ENCODE assay signal across 8 mouse cellular contexts in genomic region chr5:113907786-113908567, GRCm38 (mm10). TPM values are rescaled to one million over a fixed set of nuclear protein-coding genes. Genes with fewer than 3 reads are reported as not detected.
DNase-seq lines count a peak whose midpoint lies in the region; ATAC-seq and TF ChIP-seq lines count a peak whose summit lies in the region.

No protein-coding gene starts in this region.

- peak; percentile 58 for ATAC-seq in embryonic facial prominence, embryonic 15.5 days (ENCODE audit: insufficient number of reproducible peaks, low FRiP score, low TSS enrichment, low read depth)
- ATAC-seq in heart, embryonic 12.5 days (ENCODE audit: insufficient number of reproducible peaks, low FRiP score) = peak; percentile 79
- peak; percentile 73 for ATAC-seq in kidney, embryonic 15.5 days (replicated peaks; ENCODE audit: low FRiP score)
- ATAC-seq in liver, postnatal 0 days = peak; percentile 69
- ATAC-seq in neural tube, embryonic 11.5 days (ENCODE audit: insufficient read depth, low FRiP score, low TSS enrichment) = peak; percentile 58

- peak; percentile 80 for DNase-seq in CD4-positive, CD25-positive, alpha-beta regulatory T cell, adult 2 months (ENCODE audit: low read depth, low spot score)
- DNase-seq in adrenal gland, postnatal 36 days = peak; percentile 68 to 79
- DNase-seq in liver, postnatal 0 days = peak; percentile 83
- DNase-seq in neural tube, embryonic 11.5 days (ENCODE audit: low spot score) = peak; percentile 78
- peak; percentile 68 for DNase-seq in thymus, adult 2 months

- no peak for TF ChIP-seq POLR2A in thymus, adult 2 months (IDR thresholded peaks at IDR 0.05; ENCODE audit: control insufficient read depth, extremely low read depth, insufficient read depth, low read length, poor library complexity)

- TF ChIP-seq CTCF in liver, postnatal 0 days (IDR thresholded peaks at IDR 0.05; ENCODE audit: low read depth) = no peak
- no peak for TF ChIP-seq CTCF in thymus, adult 2 months (IDR thresholded peaks at IDR 0.05; ENCODE audit: borderline replicate concordance, control insufficient read depth, extremely low read depth, insufficient read depth, low read length, poor library complexity)

- H3K4me3 ChIP-seq in embryonic facial prominence, embryonic 15.5 days (replicated peaks) = peak overlapping the region; percentile 97
- peak overlapping the region; percentile 93 for H3K4me3 ChIP-seq in heart, embryonic 12.5 days
- H3K4me3 ChIP-seq in kidney, embryonic 15.5 days (replicated peaks) = peak overlapping the region; percentile 96
- H3K4me3 ChIP-seq in liver, postnatal 0 days (ENCODE audit: low read depth, low read length) = peak overlapping the region; percentile 82
- peak overlapping the region; percentile 95 for H3K4me3 ChIP-seq in neural tube, embryonic 11.5 days (ENCODE audit: low read depth, low read length)
- peak overlapping the region; percentile 63 for H3K4me3 ChIP-seq in thymus, adult 2 months (ENCODE audit: control insufficient read depth, insufficient read depth, low read length)

- H3K4me1 ChIP-seq in embryonic facial prominence, embryonic 15.5 days = peaks cover 35% of the 10 kb centered on the region
- H3K4me1 ChIP-seq in heart, embryonic 12.5 days (replicated peaks) = peaks cover 59% of the 10 kb centered on the region
- H3K4me1 ChIP-seq in kidney, embryonic 15.5 days = peaks cover 58% of the 10 kb centered on the region
- H3K4me1 ChIP-seq in liver, postnatal 0 days (ENCODE audit: insufficient read depth) = peaks cover 52% of the 10 kb centered on the region
- peaks cover 29% of the 10 kb centered on the region for H3K4me1 ChIP-seq in neural tube, embryonic 11.5 days (ENCODE audit: control insufficient read depth, insufficient read depth, low read length)
- peaks cover 20% of the 10 kb centered on the region for H3K4me1 ChIP-seq in thymus, adult 2 months (replicated peaks; ENCODE audit: control insufficient read depth, insufficient read depth, low read length)

- no peaks in the 10 kb centered on the region for H3K36me3 ChIP-seq in embryonic facial prominence, embryonic 15.5 days
- no peaks in the 10 kb centered on the region for H3K36me3 ChIP-seq in heart, embryonic 12.5 days
- no peaks in the 10 kb centered on the region for H3K36me3 ChIP-seq in kidney, embryonic 15.5 days
- H3K36me3 ChIP-seq in liver, postnatal 0 days (replicated peaks; ENCODE audit: insufficient read depth, low read length) = no peaks in the 10 kb centered on the region
- H3K36me3 ChIP-seq in neural tube, embryonic 11.5 days (ENCODE audit: control insufficient read depth, insufficient read depth, low read length) = no peaks in the 10 kb centered on the region
- H3K36me3 ChIP-seq in thymus, adult 2 months (ENCODE audit: control insufficient read depth, insufficient read depth, low read length) = no peaks in the 10 kb centered on the region

- no peak for TF ChIP-seq EP300 in liver, postnatal 0 days (IDR thresholded peaks at IDR 0.05; ENCODE audit: low read depth)

- no peaks in the 10 kb centered on the region for H3K9me3 ChIP-seq in embryonic facial prominence, embryonic 15.5 days (replicated peaks)
- no peaks in the 10 kb centered on the region for H3K9me3 ChIP-seq in heart, embryonic 12.5 days (replicated peaks)
- no peaks in the 10 kb centered on the region for H3K9me3 ChIP-seq in kidney, embryonic 15.5 days (replicated peaks)
- no peaks in the 10 kb centered on the region for H3K9me3 ChIP-seq in liver, postnatal 0 days (ENCODE audit: low read length)
- H3K9me3 ChIP-seq in neural tube, embryonic 11.5 days (ENCODE audit: control insufficient read depth, low read length) = no peaks in the 10 kb centered on the region

- H3K9ac ChIP-seq in embryonic facial prominence, embryonic 15.5 days = peak overlapping the region; percentile 92
- peak overlapping the region; percentile 98 for H3K9ac ChIP-seq in heart, embryonic 12.5 days
- H3K9ac ChIP-seq in kidney, embryonic 15.5 days = peak overlapping the region; percentile 92
- peak overlapping the region; percentile 91 for H3K9ac ChIP-seq in liver, postnatal 0 days (replicated peaks)
- peak overlapping the region; percentile 92 for H3K9ac ChIP-seq in neural tube, embryonic 11.5 days (ENCODE audit: low read length)

- no peaks in the 10 kb centered on the region for H3K27me3 ChIP-seq in embryonic facial prominence, embryonic 15.5 days
- H3K27me3 ChIP-seq in heart, embryonic 12.5 days (replicated peaks) = no peaks in the 10 kb centered on the region
- H3K27me3 ChIP-seq in kidney, embryonic 15.5 days = no peaks in the 10 kb centered on the region
- no peaks in the 10 kb centered on the region for H3K27me3 ChIP-seq in liver, postnatal 0 days (ENCODE audit: insufficient read depth, low read length)
- H3K27me3 ChIP-seq in neural tube, embryonic 11.5 days (ENCODE audit: control insufficient read depth, insufficient read depth, low read length) = no peaks in the 10 kb centered on the region
- H3K27me3 ChIP-seq in thymus, adult 2 months (ENCODE audit: control insufficient read depth, insufficient read depth, low read length) = no peaks in the 10 kb centered on the region

- under 1% methylated on average over 69 of the region's 69 CpGs for WGBS in embryonic facial prominence, embryonic 15.5 days
- WGBS in heart, embryonic 12.5 days = under 1% methylated on average over 64 of the region's 69 CpGs
- under 1% methylated on average over 64 of the region's 69 CpGs for WGBS in kidney, embryonic 15.5 days
- under 1% methylated on average over 52 of the region's 69 CpGs for WGBS in liver, postnatal 0 days (ENCODE audit: insufficient replicate concordance)
- WGBS in neural tube, embryonic 11.5 days = under 1% methylated on average over 52 of the region's 69 CpGs
- WGBS in thymus, adult 2 months = under 1% methylated on average over 69 of the region's 69 CpGs

- H3K4me2 ChIP-seq in embryonic facial prominence, embryonic 15.5 days (replicated peaks) = peak overlapping the region; percentile 84
- H3K4me2 ChIP-seq in heart, embryonic 12.5 days = peak overlapping the region; percentile 82
- H3K4me2 ChIP-seq in kidney, embryonic 15.5 days = peak overlapping the region; percentile 83
- peak overlapping the region; percentile 93 for H3K4me2 ChIP-seq in liver, postnatal 0 days (ENCODE audit: low read depth, low read length)
- H3K4me2 ChIP-seq in neural tube, embryonic 11.5 days (ENCODE audit: low read depth) = peak overlapping the region; percentile 83

- H3K27ac ChIP-seq in embryonic facial prominence, embryonic 15.5 days (replicated peaks) = peak overlapping the region; percentile 93
- peak overlapping the region; percentile 98 for H3K27ac ChIP-seq in heart, embryonic 12.5 days (ENCODE audit: poor library complexity, severe bottlenecking)
- peak overlapping the region; percentile 96 for H3K27ac ChIP-seq in kidney, embryonic 15.5 days
- H3K27ac ChIP-seq in liver, postnatal 0 days (ENCODE audit: low read depth) = peak overlapping the region; percentile 96
- H3K27ac ChIP-seq in neural tube, embryonic 11.5 days (ENCODE audit: low read depth, low read length) = peak overlapping the region; percentile 98
- peak overlapping the region; percentile 9 for H3K27ac ChIP-seq in thymus, adult 2 months (ENCODE audit: control insufficient read depth, insufficient read depth, low read length)

RNA-seq across cellular contexts. Expression of gene Coro1c, which starts 0.6 kb away (rescaled TPM):
- 10 to 100 TPM; 47.9 to 60.1 TPM for total RNA-seq in adrenal gland, postnatal 36 days (2021)
- 99.0 and 101 TPM in 2 replicates for polyA plus RNA-seq in embryonic facial prominence, embryonic 15.5 days (2015; fragmentation: Nextera tagmentation; extraction: Ambion mirVana)
- polyA plus RNA-seq in heart, embryonic 12.5 days (2016; fragmentation: Nextera tagmentation; extraction: Ambion mirVana) = 137 and 141 TPM in 2 replicates
- polyA plus RNA-seq in kidney, embryonic 15.5 days (2015; fragmentation: Nextera tagmentation; extraction: Ambion mirVana) = 105 and 119 TPM in 2 replicates
- polyA plus RNA-seq in liver, postnatal 0 days (2015; fragmentation: Nextera tagmentation; extraction: Ambion mirVana) = 23.6 and 27.6 TPM in 2 replicates
- 256 and 297 TPM in 2 replicates for polyA plus RNA-seq in neural tube, embryonic 11.5 days (2014; fragmentation: Nextera tagmentation; extraction: Ambion mirVana)
- polyA plus RNA-seq in thymus, adult 2 months (2012; rRNA removed) = 67.8 and 78.3 TPM in 2 replicates

Comparison
In these comparisons a context has a peak if more than half of its experiments do, and no peak if none do; other contexts are left out.
1. Peak in every context shown above with its lines: DNase-seq, ATAC-seq, H3K4me3 ChIP-seq and H3K27ac ChIP-seq.
2. H3K27ac ChIP-seq: peak in every context shown above with its lines; median percentile 98 in heart, embryonic 12.5 days; 98 in neural tube, embryonic 11.5 days; 96 in kidney, embryonic 15.5 days; 96 in liver, postnatal 0 days; 93 in embryonic facial prominence, embryonic 15.5 days; 9 in thymus, adult 2 months.